Mouse (Mus musculus): ENCODE measurements around the gene Ache. TPM values are rescaled to one million over a fixed set of nuclear protein-coding genes. Genes with fewer than 3 reads are reported as not detected.
A peak's percentile ranks its signal among the peaks of the same experiment; 100 is the strongest.
"Not testable (repeated sequence)": the region's sequence is repeated elsewhere in the genome, so short reads cannot be mapped to it uniquely, and the experiment has no call there.

Ache gene
- 10 to 100 TPM; 54.9 to 63.3 TPM for total RNA-seq (2021)

DNA sequence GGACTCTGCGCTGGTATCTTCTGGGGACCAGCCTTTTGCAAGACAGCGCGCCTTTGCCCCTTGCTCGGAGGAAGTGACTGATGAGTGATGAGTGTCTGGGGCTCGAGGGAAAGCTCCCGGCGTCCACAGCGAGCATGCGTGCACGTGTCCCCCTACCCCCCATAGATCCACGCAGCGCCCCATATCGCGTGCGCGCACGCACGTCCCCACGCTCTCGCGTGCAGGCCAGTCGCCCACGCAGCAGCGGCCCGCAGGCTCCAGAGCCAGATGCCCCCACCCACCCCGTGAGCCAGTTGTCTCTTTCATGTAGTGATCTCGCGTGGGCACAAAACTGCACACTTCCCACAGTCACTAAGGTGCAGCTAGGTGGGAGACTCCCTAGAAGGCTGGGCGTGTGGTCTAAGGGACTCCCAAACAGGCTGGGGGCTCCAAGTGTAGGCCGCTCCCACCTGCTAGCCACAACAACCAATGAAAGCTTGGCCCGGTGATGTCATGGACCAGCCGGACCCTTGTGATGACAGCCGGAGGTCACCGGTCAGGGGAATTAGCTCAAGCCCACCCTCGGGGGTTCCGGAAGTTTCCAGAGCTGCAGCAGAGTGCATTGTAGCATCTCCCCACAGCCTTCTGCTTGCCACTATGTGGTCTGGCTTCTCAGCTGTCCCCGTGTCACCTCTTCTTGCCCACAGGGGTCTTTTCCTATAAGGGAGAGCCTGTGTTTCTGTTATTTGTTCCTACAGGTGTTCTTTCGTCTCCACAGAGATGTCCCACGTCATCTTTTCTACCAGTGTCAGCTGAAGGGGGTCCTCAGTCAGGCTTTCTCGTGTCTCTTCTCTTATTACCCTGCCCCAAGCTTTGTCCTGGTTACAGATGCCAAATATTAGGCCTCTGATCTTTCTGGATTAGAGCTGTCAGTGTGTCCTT is at the start of gene Ache:
Gene Ache (plus strand): TSS at position 488 of the 921 bp plus-strand sequence.
- DNase-seq (ENCODE audit: low spot score in 2 of 2): peak; percentile 81 to 88
- intact Hi-C loops (cut with DNase I): loop anchor here (2.0 kb wide), 2 partner anchors 20 to 164 kb away; partner anchors contain the start of gene Srrt

GRCm38 (mm10) chr5:137263897-137264720 is 23.2 kb upstream of the Ache start:
- no peak for DNase-seq (ENCODE audit: low spot score in 2 of 2)
- intact Hi-C loops (cut with DNase I): no loop called here

DNA sequence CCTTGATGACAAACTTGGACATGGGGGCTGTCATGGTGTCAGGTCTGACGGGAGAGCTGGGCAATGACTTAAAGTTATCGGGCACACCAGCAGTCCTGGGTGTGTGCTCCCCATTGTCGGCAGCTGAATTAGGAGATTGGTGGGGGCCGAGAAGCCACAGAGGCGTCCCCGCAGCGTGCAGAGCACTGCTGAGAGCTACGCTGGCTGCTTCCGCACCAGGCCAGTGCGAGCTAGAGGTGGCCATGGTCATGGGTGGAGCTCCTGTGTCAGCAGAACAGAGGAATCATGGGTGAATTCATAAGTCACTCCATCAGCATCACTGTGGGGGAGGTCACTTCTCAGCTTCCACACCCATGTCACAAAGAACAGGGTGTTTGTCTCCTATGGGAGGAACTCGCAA is 22.5 kb upstream of the Ache start:
- DNase-seq (ENCODE audit: low spot score in 2 of 2): no peak
- intact Hi-C loops (cut with DNase I): no loop called here

DNA sequence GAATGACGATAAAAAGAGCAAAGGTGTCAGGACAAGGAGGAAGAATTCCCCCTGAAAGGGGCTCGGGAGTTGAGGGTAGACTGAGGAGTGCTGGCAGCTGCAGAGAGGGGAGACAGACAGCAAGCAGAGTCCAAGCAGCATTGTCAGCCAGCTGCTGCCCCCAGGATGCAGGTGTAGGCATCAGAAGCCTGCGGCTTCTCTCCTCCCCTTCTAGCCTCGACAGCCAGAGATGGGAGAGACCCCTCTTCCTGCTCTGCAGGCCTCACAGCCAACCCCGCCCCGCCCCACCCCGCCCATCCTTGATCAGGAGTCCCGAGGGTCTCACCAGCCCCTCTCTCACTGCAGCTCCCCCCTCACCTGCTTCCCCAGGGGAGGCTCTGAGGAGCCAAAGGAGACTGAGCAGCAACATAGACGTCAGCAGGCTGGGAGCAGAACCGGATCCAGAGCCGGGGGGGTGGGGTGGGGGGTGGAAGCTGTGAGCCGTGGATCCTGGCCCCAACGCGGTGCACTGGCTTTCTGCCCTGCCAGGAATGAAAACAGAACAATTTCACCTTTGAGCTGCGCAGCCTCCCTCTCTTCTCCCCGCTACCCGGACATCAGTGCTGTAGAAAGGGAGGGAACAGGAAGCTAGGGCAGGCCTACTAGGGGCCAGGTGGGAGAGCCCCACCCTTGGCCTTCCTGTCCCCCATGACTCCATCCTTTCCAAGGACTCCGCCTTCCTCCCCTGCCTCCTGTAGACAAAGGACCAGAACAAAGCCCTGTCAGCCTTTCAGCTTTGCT is 19.0 kb upstream of the Ache start:
- intact Hi-C loops (cut with DNase I): no loop called here

DNA sequence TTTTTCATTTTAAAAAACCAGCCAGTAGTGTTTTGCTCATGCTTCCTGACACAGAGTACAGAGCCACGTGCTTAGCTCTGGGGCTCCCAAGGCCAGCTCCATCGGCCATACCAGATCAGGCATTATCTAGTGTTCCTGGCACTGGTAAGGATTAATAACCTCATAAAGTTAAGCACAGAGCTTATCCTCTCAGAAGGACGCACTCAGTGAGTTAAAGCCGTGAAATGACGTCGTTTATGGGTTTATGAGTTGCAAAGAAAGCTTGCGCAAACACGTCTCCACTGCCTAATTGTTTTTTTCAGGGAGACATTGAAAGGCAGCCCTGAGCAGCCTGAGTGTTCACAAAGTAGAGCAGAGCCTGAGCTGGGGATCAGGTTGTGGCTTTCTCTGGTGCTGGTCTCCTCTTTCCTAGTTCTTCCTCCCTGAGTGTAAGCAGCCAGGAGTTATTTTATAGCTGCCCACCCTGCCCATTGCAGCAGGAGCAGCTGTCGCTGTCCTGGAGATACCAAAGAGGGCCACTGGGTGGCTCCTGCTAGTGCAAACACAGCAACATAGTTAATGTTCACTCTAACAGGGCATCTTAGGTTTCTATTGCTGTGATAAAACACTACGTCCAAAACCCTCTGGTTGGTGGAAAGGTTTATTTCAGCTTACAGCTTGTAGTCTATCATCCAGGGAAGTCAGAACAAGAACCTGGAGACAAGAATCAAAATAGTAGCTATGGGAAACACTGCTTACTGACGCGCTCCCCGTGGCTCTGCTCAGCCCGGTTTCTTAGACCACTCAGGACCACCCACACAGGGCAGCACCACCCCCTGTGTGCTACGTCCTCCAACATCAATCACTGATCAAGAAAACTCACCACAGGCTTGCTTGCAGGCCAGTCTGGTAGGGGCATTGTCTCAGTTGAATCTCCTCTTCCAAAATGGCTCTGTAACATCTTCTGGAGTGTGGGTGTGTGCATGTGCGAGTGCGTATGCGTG is 9.7 kb upstream of the Ache start:
- no peak for DNase-seq (ENCODE audit: low spot score in 2 of 2)
- intact Hi-C loops (cut with DNase I): no loop called here

More for the DNA sequence above, 19.0 kb upstream of the Ache start:
- DNase-seq (ENCODE audit: low spot score in 2 of 2): no peak

- DNase-seq (ENCODE audit: low spot score in 2 of 2); intact Hi-C loops (cut with DNase I): not testable (repeated sequence)
These were observed 2.9 kb upstream of the Ache start for GRCm38 (mm10) chr5:137284411-137284810.

DNA sequence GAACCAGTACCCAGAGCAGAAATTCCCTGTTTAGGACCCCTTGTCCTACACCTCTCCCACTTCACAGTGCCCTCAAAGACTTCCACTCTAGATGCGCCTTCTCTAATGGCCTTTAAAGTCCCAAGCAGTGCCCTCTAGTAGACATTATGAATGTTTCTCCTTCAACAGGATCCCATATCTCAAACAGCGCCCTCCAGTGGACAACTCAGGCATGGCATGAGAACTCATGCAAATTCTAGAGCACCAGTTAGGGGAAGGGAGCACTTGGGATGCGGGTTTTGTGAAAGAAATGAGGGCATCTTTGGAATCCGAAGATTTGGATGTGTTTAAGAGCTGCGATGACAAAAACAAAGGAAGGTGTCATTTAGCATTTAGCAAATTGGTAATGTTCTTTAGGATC is 2.3 kb upstream of the Ache start:
- intact Hi-C loops (cut with DNase I): no loop called here
- DNase-seq (ENCODE audit: low spot score in 2 of 2): no peak

GRCm38 (mm10) chr5:137285986-137286385 is 1.3 kb upstream of the Ache start:
- intact Hi-C loops (cut with DNase I): loop anchor here (1.0 to 2.0 kb wide), 3 partner anchors 21 to 163 kb away; partner anchors contain the start of gene Srrt

DNA sequence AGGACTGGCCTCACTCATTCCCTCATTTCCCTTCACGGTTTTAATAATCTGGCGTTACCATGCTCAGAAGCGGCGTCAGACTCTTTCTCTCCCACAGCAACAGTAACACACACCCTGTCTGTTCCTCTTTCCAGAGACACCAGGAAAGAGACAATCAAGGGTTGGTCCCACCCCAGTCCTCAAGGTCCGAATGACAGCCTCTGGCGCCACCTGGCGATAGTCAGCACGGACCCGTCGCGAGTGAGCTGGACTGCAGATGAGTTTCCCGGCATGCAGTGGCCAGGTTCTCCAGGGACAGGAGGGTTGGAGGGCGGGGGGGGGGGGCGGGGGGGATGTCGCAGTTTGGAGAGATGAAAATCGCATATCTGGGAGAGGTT is 676 bp upstream of the Ache start:
- intact Hi-C loops (cut with DNase I): loop anchor here (1.0 to 2.0 kb wide), 3 partner anchors 20 to 164 kb away; partner anchors contain the start of gene Srrt

More at GRCm38 (mm10) chr5:137285986-137286385, 1.3 kb upstream of the Ache start:
- no peak for DNase-seq (ENCODE audit: low spot score in 2 of 2)

DNA sequence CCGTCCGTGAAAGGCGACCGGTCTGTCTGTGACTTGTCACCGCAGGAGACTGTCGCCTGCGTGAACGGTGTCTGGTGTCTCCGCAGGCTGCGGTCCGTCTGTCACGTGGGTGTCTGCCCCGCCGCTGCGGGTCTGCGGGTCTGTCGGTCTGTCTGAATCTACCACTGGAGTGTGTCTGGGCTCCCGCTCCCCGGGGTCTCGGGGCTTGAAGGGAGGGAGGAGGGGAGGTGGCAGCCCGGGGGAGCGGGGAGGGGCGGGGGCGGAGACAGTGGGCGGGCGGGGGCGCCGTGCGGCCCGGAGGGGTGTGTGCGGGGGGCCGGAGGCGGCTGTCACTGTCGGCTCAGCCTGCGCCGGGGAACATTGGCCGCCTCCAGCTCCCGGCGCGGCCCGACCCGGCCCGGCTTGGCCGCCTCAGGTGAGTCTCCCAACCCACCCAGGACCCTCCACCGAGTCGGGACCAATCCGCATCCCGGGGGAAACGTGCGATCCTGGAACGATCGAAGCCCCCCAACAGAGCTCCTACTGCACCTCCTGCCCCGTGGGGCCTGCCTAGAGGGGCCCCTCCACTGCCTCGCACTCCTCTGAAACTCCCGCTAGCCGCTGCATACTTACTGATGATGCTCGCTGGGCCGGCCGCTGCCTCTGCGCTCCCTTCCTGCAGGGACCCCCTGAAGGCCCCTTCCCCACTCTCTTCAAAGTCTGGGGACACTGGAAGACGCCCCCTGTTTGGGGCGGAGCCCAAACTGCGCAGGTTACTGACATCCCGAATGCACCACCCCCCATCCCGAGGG is 829 bp downstream of the Ache start:
- intact Hi-C loops (cut with DNase I): loop anchor here (2.0 kb wide), 3 partner anchors 19 to 255 kb away; partner anchors contain the start of gene Srrt

More for the DNA sequence above, 676 bp upstream of the Ache start:
- peak; percentile 90 to 94 for DNase-seq (ENCODE audit: low spot score in 2 of 2)

DNA sequence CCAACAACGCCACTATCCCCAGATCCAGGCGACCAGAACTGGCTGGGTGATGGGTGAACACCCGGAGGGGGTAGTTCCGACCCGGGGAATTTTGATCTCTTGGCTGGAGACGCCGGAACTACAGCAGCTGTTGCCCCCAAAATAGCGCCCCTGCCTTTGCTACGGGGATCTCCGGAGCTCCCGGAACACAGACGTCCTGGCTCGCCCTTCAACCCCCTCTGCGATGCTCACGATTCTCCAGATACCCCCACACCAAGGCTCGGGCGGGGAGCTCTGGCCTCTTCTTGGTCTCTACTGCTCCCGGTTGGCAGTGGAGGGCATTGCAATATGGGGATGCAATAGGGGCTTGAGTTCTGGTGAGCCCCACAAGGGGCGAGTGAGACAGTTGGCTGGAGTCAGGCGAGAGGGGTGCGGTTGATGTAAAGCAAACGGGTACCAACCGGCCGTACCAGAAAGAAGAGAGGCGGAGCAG is 1.7 kb downstream of the Ache start:
- intact Hi-C loops (cut with DNase I): loop anchor here (2.0 kb wide), 1 partner anchor 256 kb away; no protein-coding TSS in a partner anchor
- peak; percentile 60 to 74 for DNase-seq (ENCODE audit: low spot score in 2 of 2)

More for the DNA sequence above, 829 bp downstream of the Ache start:
- DNase-seq (ENCODE audit: low spot score in 2 of 2): peak; percentile 63 to 65

- intact Hi-C loops (cut with DNase I): loop anchor here (2.0 to 5.0 kb wide), 2 partner anchors 242 to 257 kb away; partner anchors contain the start of gene Ap1s1
- no peak for DNase-seq (ENCODE audit: low spot score in 2 of 2)
These were observed 2.5 kb downstream of the Ache start for GRCm38 (mm10) chr5:137289591-137290365.

- intact Hi-C loops (cut with DNase I): loop anchor here (5.0 kb wide), 1 partner anchor 243 kb away; the partner anchor contains the start of gene Ap1s1
- DNase-seq (ENCODE audit: low spot score in 2 of 2): no peak
These were observed 3.4 kb downstream of the Ache start for GRCm38 (mm10) chr5:137290677-137291076.

DNA sequence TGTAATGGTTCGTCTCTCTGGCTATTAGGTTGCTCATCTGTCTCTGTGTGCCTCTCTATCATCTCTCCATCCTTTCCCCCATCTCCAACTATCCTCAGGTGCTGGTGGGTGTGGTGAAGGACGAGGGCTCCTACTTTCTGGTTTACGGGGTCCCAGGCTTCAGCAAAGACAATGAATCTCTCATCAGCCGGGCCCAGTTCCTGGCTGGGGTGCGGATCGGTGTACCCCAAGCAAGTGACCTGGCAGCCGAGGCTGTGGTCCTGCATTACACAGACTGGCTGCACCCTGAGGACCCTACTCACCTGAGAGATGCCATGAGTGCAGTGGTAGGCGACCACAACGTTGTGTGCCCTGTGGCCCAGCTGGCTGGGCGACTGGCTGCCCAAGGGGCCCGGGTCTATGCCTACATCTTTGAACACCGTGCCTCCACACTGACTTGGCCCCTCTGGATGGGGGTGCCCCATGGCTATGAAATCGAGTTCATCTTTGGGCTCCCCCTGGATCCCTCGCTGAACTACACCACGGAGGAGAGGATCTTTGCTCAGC is 4.1 kb downstream of the Ache start:
- intact Hi-C loops (cut with DNase I): loop anchor here (5.0 kb wide), 1 partner anchor 244 kb away; the partner anchor contains the start of gene Ap1s1
- no peak for DNase-seq (ENCODE audit: low spot score in 2 of 2)

- DNase-seq (ENCODE audit: low spot score in 2 of 2): peak; percentile 75 to 83
- intact Hi-C loops (cut with DNase I): loop anchor here (5.0 kb wide), 1 partner anchor 246 kb away; the partner anchor contains the start of gene Ap1s1
These were observed 6.0 kb downstream of the Ache start for GRCm38 (mm10) chr5:137293282-137293681.

Data from left cerebral cortex, postnatal 25 days (tissue).